Mouse (Mus musculus): Measurements from ENCODE around the gene Sfmbt1. TPM values are rescaled to one million over a fixed set of nuclear protein-coding genes. Genes with fewer than 3 reads are reported as not detected.

The Sfmbt1 gene
- total RNA-seq (2014; rRNA removed) (11.1 and 11.2 TPM in 2 replicates), polyA plus RNA-seq (2012; rRNA removed) (1.6 and 2.1 TPM in 2 replicates)

GRCm38 (mm10) chr14:30714799-30715617, at the start of gene Sfmbt1:
TSS of gene Sfmbt1 (plus strand) at chr14:30714849.
- peaks cover 7% of the 10 kb centered on the region; the same call in 1 of the 2 replicates for H3K79me2 ChIP-seq (ENCODE audit: control insufficient read depth, insufficient read depth, low read length)
- H3K27me3 ChIP-seq (ENCODE audit: control insufficient read depth, insufficient read depth, low read length): no peaks in the 10 kb centered on the region
- H3K27ac ChIP-seq (replicated peaks; ENCODE audit: insufficient read depth, low read depth, low read length): peak within 1 kb of the TSS; percentile 82
- TF ChIP-seq CTCF (IDR thresholded peaks at IDR 0.05; ENCODE audit: low read depth, low read length) (no peak), POLR2A (IDR thresholded peaks at IDR 0.05; ENCODE audit: extremely low read depth, insufficient read depth, low read length) (no peak)
- peak within 1 kb of the TSS; percentile 62 for H3K4me3 ChIP-seq (ENCODE audit: insufficient read depth, low read depth, low read length)
- peak within 1 kb of the TSS; percentile 93 for H3K9ac ChIP-seq (ENCODE audit: low read depth, low read length)
- WGBS: 3% methylated on average over 87 of the region's 87 CpGs
- H3K36me3 ChIP-seq (ENCODE audit: control insufficient read depth, insufficient read depth, low read length): no peaks in the 10 kb centered on the region
- peaks cover 4% of the 10 kb centered on the region; the same call in 1 of the 2 replicates for H3K4me1 ChIP-seq (ENCODE audit: control insufficient read depth, insufficient read depth, low read length)
- DNase-seq (ENCODE audit: extremely low read depth, low read depth, low spot score): no peak

- Histone ChIP-seq H3K4me1 (ENCODE audit: control insufficient read depth, insufficient read depth, low read length) (peaks cover 1% of the 10 kb centered on the region; the same call in 1 of the 2 replicates), H3K9ac (ENCODE audit: low read depth, low read length) (no peak overlapping the region), H3K36me3 (ENCODE audit: control insufficient read depth, insufficient read depth, low read length) (peaks cover 39% of the 10 kb centered on the region), H3K4me3 (ENCODE audit: insufficient read depth, low read depth, low read length) (no peak overlapping the region), H3K27me3 (ENCODE audit: control insufficient read depth, insufficient read depth, low read length) (no peaks in the 10 kb centered on the region), H3K79me2 (ENCODE audit: control insufficient read depth, insufficient read depth, low read length) (no peaks in the 10 kb centered on the region), H3K27ac (replicated peaks; ENCODE audit: insufficient read depth, low read depth, low read length) (no peak overlapping the region)
- 77% methylated on average over 3 of the region's 3 CpGs for WGBS
- DNase-seq (ENCODE audit: extremely low read depth, low read depth, low spot score): no peak
- TF ChIP-seq CTCF (IDR thresholded peaks at IDR 0.05; ENCODE audit: low read depth, low read length) (no peak), POLR2A (IDR thresholded peaks at IDR 0.05; ENCODE audit: extremely low read depth, insufficient read depth, low read length) (no peak)
Measured at GRCm38 (mm10) chr14:30666061-30666460, 48.6 kb upstream of the Sfmbt1 start.

GRCm38 (mm10) chr14:30666604-30667003, 48.0 kb upstream of the Sfmbt1 start:
- Histone ChIP-seq H3K79me2 (ENCODE audit: control insufficient read depth, insufficient read depth, low read length) (no peaks in the 10 kb centered on the region), H3K4me3 (ENCODE audit: insufficient read depth, low read depth, low read length) (no peak overlapping the region), H3K4me1 (ENCODE audit: control insufficient read depth, insufficient read depth, low read length) (peaks cover 3% of the 10 kb centered on the region; the same call in 1 of the 2 replicates), H3K27ac (replicated peaks; ENCODE audit: insufficient read depth, low read depth, low read length) (no peak overlapping the region), H3K9ac (ENCODE audit: low read depth, low read length) (no peak overlapping the region), H3K27me3 (ENCODE audit: control insufficient read depth, insufficient read depth, low read length) (no peaks in the 10 kb centered on the region), H3K36me3 (ENCODE audit: control insufficient read depth, insufficient read depth, low read length) (peaks cover 36% of the 10 kb centered on the region)
- TF ChIP-seq CTCF (IDR thresholded peaks at IDR 0.05; ENCODE audit: low read depth, low read length) (no peak), POLR2A (IDR thresholded peaks at IDR 0.05; ENCODE audit: extremely low read depth, insufficient read depth, low read length) (no peak)
- 82% methylated on average over 4 of the region's 4 CpGs for WGBS
- no peak for DNase-seq (ENCODE audit: extremely low read depth, low read depth, low spot score)

GRCm38 (mm10) chr14:30670161-30670560, 44.5 kb upstream of the Sfmbt1 start:
- no peak overlapping the region for H3K9ac ChIP-seq (ENCODE audit: low read depth, low read length)
- 96% methylated on average over 6 of the region's 6 CpGs for WGBS
- peaks cover 21% of the 10 kb centered on the region for H3K36me3 ChIP-seq (ENCODE audit: control insufficient read depth, insufficient read depth, low read length)
- no peak overlapping the region for H3K4me3 ChIP-seq (ENCODE audit: insufficient read depth, low read depth, low read length)
- DNase-seq (ENCODE audit: extremely low read depth, low read depth, low spot score): no peak
- H3K27me3 ChIP-seq (ENCODE audit: control insufficient read depth, insufficient read depth, low read length): no peaks in the 10 kb centered on the region
- H3K79me2 ChIP-seq (ENCODE audit: control insufficient read depth, insufficient read depth, low read length): no peaks in the 10 kb centered on the region
- TF ChIP-seq CTCF (IDR thresholded peaks at IDR 0.05; ENCODE audit: low read depth, low read length) (no peak), POLR2A (IDR thresholded peaks at IDR 0.05; ENCODE audit: extremely low read depth, insufficient read depth, low read length) (no peak)
- H3K4me1 ChIP-seq (ENCODE audit: control insufficient read depth, insufficient read depth, low read length): peaks cover 3% of the 10 kb centered on the region; the same call in 1 of the 2 replicates
- no peak overlapping the region for H3K27ac ChIP-seq (replicated peaks; ENCODE audit: insufficient read depth, low read depth, low read length)

GRCm38 (mm10) chr14:30671095-30671985, 43.3 kb upstream of the Sfmbt1 start:
- no peak for TF ChIP-seq POLR2A (IDR thresholded peaks at IDR 0.05; ENCODE audit: extremely low read depth, insufficient read depth, low read length)
- Histone ChIP-seq H3K79me2 (ENCODE audit: control insufficient read depth, insufficient read depth, low read length) (no peaks in the 10 kb centered on the region), H3K27ac (replicated peaks; ENCODE audit: insufficient read depth, low read depth, low read length) (peak overlapping the region; percentile 55), H3K4me1 (ENCODE audit: control insufficient read depth, insufficient read depth, low read length) (peaks cover 5% of the 10 kb centered on the region; the same call in 1 of the 2 replicates), H3K27me3 (ENCODE audit: control insufficient read depth, insufficient read depth, low read length) (no peaks in the 10 kb centered on the region), H3K9ac (ENCODE audit: low read depth, low read length) (peak overlapping the region; percentile 8; the same call in 1 of the 2 replicates), H3K4me3 (ENCODE audit: insufficient read depth, low read depth, low read length) (no peak overlapping the region), H3K36me3 (ENCODE audit: control insufficient read depth, insufficient read depth, low read length) (peaks cover 20% of the 10 kb centered on the region)
- WGBS: 69% methylated on average over 15 of the region's 15 CpGs
- DNase-seq (ENCODE audit: extremely low read depth, low read depth, low spot score): peak; percentile 33
